8 mouse cellular contexts compared by ENCODE assay signal in genomic region chr6:124738511-124739023, GRCm38 (mm10). TPM values are rescaled to one million over a fixed set of nuclear protein-coding genes. Genes with fewer than 3 reads are reported as not detected.
DNase-seq lines count a peak whose midpoint lies in the region; ATAC-seq and TF ChIP-seq lines count a peak whose summit lies in the region.

Ptpn6 (minus strand) TSS chr6:124738714.

- H3K9ac ChIP-seq in ES-Bruce4 (ENCODE audit: low read depth, poor library complexity, severe bottlenecking), result peak within 1 kb of the TSS; percentile 18; the same call in 1 of the 2 replicates
- peak within 1 kb of the TSS; percentile 14; the same call in 1 of the 2 replicates for H3K9ac ChIP-seq in forebrain, embryonic 13.5 days
- 0 out of 2 replicates have a peak within 1 kb of the TSS, but pooled peaks have one; percentile 76 for H3K9ac ChIP-seq in kidney, embryonic 15.5 days
- no peak within 1 kb of the TSS for H3K9ac ChIP-seq in stomach, embryonic 15.5 days

- H3K4me1 ChIP-seq in ES-Bruce4 (ENCODE audit: control insufficient read depth, insufficient read depth, low read length), result peaks cover 2% of the 10 kb centered on the region
- peaks cover 34% of the 10 kb centered on the region for H3K4me1 ChIP-seq in forebrain, embryonic 13.5 days
- peaks cover 37% of the 10 kb centered on the region for H3K4me1 ChIP-seq in kidney, embryonic 15.5 days
- H3K4me1 ChIP-seq in stomach, embryonic 15.5 days, result peaks cover 17% of the 10 kb centered on the region

- H3K36me3 ChIP-seq in ES-Bruce4 (ENCODE audit: control insufficient read depth, insufficient read depth, low read length, poor library complexity, severe bottlenecking), result no peaks in the 10 kb centered on the region
- peaks cover 22% of the 10 kb centered on the region for H3K36me3 ChIP-seq in forebrain, embryonic 13.5 days (ENCODE audit: poor library complexity, severe bottlenecking)
- peaks cover 14% of the 10 kb centered on the region for H3K36me3 ChIP-seq in kidney, embryonic 15.5 days
- peaks cover 9% of the 10 kb centered on the region for H3K36me3 ChIP-seq in stomach, embryonic 15.5 days

- no peaks in the 10 kb centered on the region for H3K9me3 ChIP-seq in ES-Bruce4 (replicated peaks; ENCODE audit: control insufficient read depth, insufficient read depth, low read length, poor library complexity, severe bottlenecking)
- H3K9me3 ChIP-seq in forebrain, embryonic 13.5 days (replicated peaks), result no peaks in the 10 kb centered on the region
- no peaks in the 10 kb centered on the region for H3K9me3 ChIP-seq in kidney, embryonic 15.5 days (replicated peaks)
- no peaks in the 10 kb centered on the region for H3K9me3 ChIP-seq in stomach, embryonic 15.5 days

- no peak for TF ChIP-seq EP300 in ES-Bruce4 (IDR thresholded peaks at IDR 0.05; ENCODE audit: insufficient read depth, low read depth, low read length)

- TF ChIP-seq CTCF in ES-Bruce4 (IDR thresholded peaks at IDR 0.05; ENCODE audit: low read depth, low read length), result no peak

- peak within 1 kb of the TSS; percentile 26 for H3K4me3 ChIP-seq in ES-Bruce4 (ENCODE audit: low read depth, low read length)
- H3K4me3 ChIP-seq in forebrain, embryonic 13.5 days, result 0 out of 2 replicates have a peak within 1 kb of the TSS, but pooled peaks have one; percentile 67
- peak within 1 kb of the TSS; percentile 58 for H3K4me3 ChIP-seq in kidney, embryonic 15.5 days (replicated peaks)
- H3K4me3 ChIP-seq in stomach, embryonic 15.5 days (replicated peaks), result peak within 1 kb of the TSS; percentile 23

- H3K4me2 ChIP-seq in forebrain, embryonic 13.5 days, result peak within 1 kb of the TSS; percentile 78
- H3K4me2 ChIP-seq in kidney, embryonic 15.5 days, result peak within 1 kb of the TSS; percentile 75
- peak within 1 kb of the TSS; percentile 41 for H3K4me2 ChIP-seq in stomach, embryonic 15.5 days

- no peak for ATAC-seq in forebrain, embryonic 13.5 days
- ATAC-seq in kidney, embryonic 15.5 days (replicated peaks; ENCODE audit: low FRiP score), result peak; percentile 61
- ATAC-seq in stomach, embryonic 15.5 days (ENCODE audit: insufficient read depth, low FRiP score, low read depth), result peak; percentile 82

- WGBS in forebrain, embryonic 13.5 days, result 29% methylated on average over 15 of the region's 15 CpGs
- WGBS in kidney, embryonic 15.5 days, result 24% methylated on average over 15 of the region's 15 CpGs
- WGBS in stomach, embryonic 15.5 days, result 23% methylated on average over 15 of the region's 15 CpGs

- H3K27ac ChIP-seq in ES-Bruce4 (ENCODE audit: insufficient read depth, low read length), result peak within 1 kb of the TSS; percentile 12; the same call in 1 of the 2 replicates
- peak within 1 kb of the TSS; percentile 100; the same call in 1 of the 2 replicates for H3K27ac ChIP-seq in forebrain, embryonic 13.5 days
- peak within 1 kb of the TSS; percentile 99 for H3K27ac ChIP-seq in kidney, embryonic 15.5 days
- H3K27ac ChIP-seq in stomach, embryonic 15.5 days, result peak within 1 kb of the TSS; percentile 99

- DNase-seq in adrenal gland, adult 8-10 months, result no peak
- DNase-seq in adrenal gland, postnatal 14 days, result no peak
- DNase-seq in lung, postnatal 10 days, result peak; percentile 86
- no peak for DNase-seq in right cerebral cortex, postnatal 4 days

- no peak for TF ChIP-seq POLR2A in ES-Bruce4 (IDR thresholded peaks at IDR 0.05; ENCODE audit: insufficient read depth, low read length)

- no peaks in the 10 kb centered on the region for H3K27me3 ChIP-seq in ES-Bruce4 (ENCODE audit: control insufficient read depth, insufficient read depth, low read length, poor library complexity, severe bottlenecking)
- no peaks in the 10 kb centered on the region for H3K27me3 ChIP-seq in forebrain, embryonic 13.5 days
- no peaks in the 10 kb centered on the region for H3K27me3 ChIP-seq in kidney, embryonic 15.5 days
- H3K27me3 ChIP-seq in stomach, embryonic 15.5 days (replicated peaks), result no peaks in the 10 kb centered on the region

RNA-seq across cellular contexts. Expression of gene Ptpn6, which starts in this region (rescaled TPM):
- total RNA-seq in adrenal gland, adult 8-10 months (2022), result 10 to 100 TPM; 14.1 to 21.6 (median 15.0) TPM
- 7.3 and 23.1 TPM in 2 replicates for total RNA-seq in adrenal gland, postnatal 14 days (2021)
- 15.4 and 32.3 TPM in 2 replicates for polyA plus RNA-seq in ES-Bruce4 (2011; ENCODE audit: insufficient read depth, insufficient read length, low read depth, missing spikeins)
- 2.5 and 3.8 TPM in 2 replicates for polyA plus RNA-seq in forebrain, embryonic 13.5 days (2015; fragmentation: Nextera tagmentation; extraction: Ambion mirVana)
- polyA plus RNA-seq in kidney, embryonic 15.5 days (2015; fragmentation: Nextera tagmentation; extraction: Ambion mirVana), result 12.5 and 13.3 TPM in 2 replicates
- 19.0 and 19.8 TPM in 2 replicates for polyA plus RNA-seq in stomach, embryonic 15.5 days (2015; fragmentation: Nextera tagmentation; extraction: Ambion mirVana)

Comparison
In these comparisons a context has a peak if more than half of its experiments do, and no peak if none do; other contexts are left out.
1. H3K27ac ChIP-seq: peak in every context shown above with its lines; median percentile 100 in forebrain, embryonic 13.5 days; 99 in kidney, embryonic 15.5 days; 99 in stomach, embryonic 15.5 days; 12 in ES-Bruce4.